Mouse (Mus musculus): ENCODE data around the gene Caprin1.

DNA sequence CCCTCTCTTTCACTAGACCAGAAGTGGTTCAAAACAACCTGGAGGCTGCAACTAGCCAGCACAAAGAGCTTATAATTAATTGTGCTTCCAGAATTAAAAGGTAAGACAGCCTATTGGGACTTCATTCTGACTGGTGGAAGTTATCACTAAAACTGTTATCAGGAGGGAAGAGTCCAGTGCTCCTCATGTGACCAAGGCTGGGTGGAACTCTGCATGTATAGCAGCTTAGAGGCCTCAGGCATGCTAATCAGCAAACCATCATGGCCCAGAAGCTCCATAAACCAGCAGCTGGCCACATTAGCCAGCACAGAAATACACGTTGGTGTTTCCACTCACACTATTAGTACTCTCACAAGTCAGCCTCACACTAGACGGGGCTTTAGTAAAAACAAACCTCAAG lies 50.7 kb downstream of the Caprin1 start:
- no peak for TF ChIP-seq GATA1 (IDR thresholded peaks at IDR 0.05; ENCODE audit: low read length)
- no peak for TF ChIP-seq TAL1 (IDR thresholded peaks at IDR 0.05; ENCODE audit: low read length)
